Mouse (Mus musculus) hindbrain, embryonic 12.5 days (tissue): ENCODE measurements at regions not wholly inside any gene's neighbourhood (a gene's known extent, or its start where the extent isn't known, plus 50 kb on each side); places are given as distances from the start of the nearest gene placed in this dataset.
A peak's percentile ranks its signal among the peaks of the same experiment; 100 is the strongest.

ENCODE experiments used
- ATAC-seq: fragments of 200-750 bp; cut with Nextera tagmentation; 2 replicates; pipeline ENCODE4 v1.8.0; 2017; ENCODE audit warnings: moderate TSS enrichment; ENCODE audit not compliant: low FRiP score
- H3K27ac ChIP-seq: fragments of 300-500 bp; sonication (generic); 2 replicates; pipeline ENCODE4 v1.5.1; 2016; ENCODE audit warnings: mild to moderate bottlenecking
- H3K27me3 ChIP-seq: fragments of 300-500 bp; sonication (generic); 2 replicates; pipeline ENCODE4 v1.6.1; 2016; ENCODE audit warnings: mild to moderate bottlenecking
- H3K36me3 ChIP-seq: fragments of 300-500 bp; sonication (generic); 2 replicates; pipeline ENCODE4 v1.6.1; 2016; ENCODE audit warnings: mild to moderate bottlenecking
- H3K4me1 ChIP-seq: fragments of 300-500 bp; sonication (generic); 2 replicates; pipeline ENCODE4 v1.6.1; 2016
- H3K4me2 ChIP-seq: fragments of 300-500 bp; sonication (generic); replicated peaks from 2 replicates; pipeline ENCODE4 v1.6.1; 2016; ENCODE audit warnings: mild to moderate bottlenecking
- H3K4me3 ChIP-seq: fragments of 300-500 bp; sonication (generic); 2 replicates; pipeline ENCODE4 v1.5.1; 2016; ENCODE audit warnings: mild to moderate bottlenecking
- H3K9ac ChIP-seq: fragments of 300-500 bp; sonication (generic); 2 replicates; pipeline ENCODE4 v1.6.1; 2016; ENCODE audit warnings: mild to moderate bottlenecking, moderate library complexity
- H3K9me3 ChIP-seq: fragments of 300-500 bp; sonication (generic); replicated peaks from 2 replicates; pipeline ENCODE4 v1.6.1; 2016; ENCODE audit warnings: mild to moderate bottlenecking
- WGBS: fragments of 180-500 bp; shearing (Covaris S2); methylation state at CpG from one replicate; pipeline ENCODE4 v1.1.7; 2016; 5-methylcytosine and 5-hydroxymethylcytosine counted together

GRCm38 (mm10) chr4:105507221-105507620 lies 282.4 kb upstream of the Gm12728 start:
- H3K4me3 ChIP-seq: no peak overlapping the region
- no peaks in the 10 kb centered on the region for H3K9me3 ChIP-seq
- H3K27ac ChIP-seq: no peak overlapping the region
- WGBS: 85% methylated on average over 7 of the region's 7 CpGs
- H3K36me3 ChIP-seq: no peaks in the 10 kb centered on the region
- no peak overlapping the region for H3K9ac ChIP-seq
- H3K27me3 ChIP-seq: no peaks in the 10 kb centered on the region
- ATAC-seq: no peak
- H3K4me1 ChIP-seq: no peaks in the 10 kb centered on the region
- no peak overlapping the region for H3K4me2 ChIP-seq

GRCm38 (mm10) chr4:105509091-105509490 lies 280.6 kb upstream of the Gm12728 start:
- WGBS: 87% methylated on average over 3 of the region's 3 CpGs
- no peak for ATAC-seq
- no peaks in the 10 kb centered on the region for H3K4me1 ChIP-seq

GRCm38 (mm10) chr4:105510406-105510805 lies 279.3 kb upstream of the Gm12728 start:
- no peak for ATAC-seq
- Histone ChIP-seq H3K36me3 (no peaks in the 10 kb centered on the region), H3K9ac (no peak overlapping the region), H3K4me1 (no peaks in the 10 kb centered on the region), H3K9me3 (no peaks in the 10 kb centered on the region), H3K27me3 (no peaks in the 10 kb centered on the region), H3K4me3 (no peak overlapping the region), H3K4me2 (no peak overlapping the region), H3K27ac (no peak overlapping the region)
- WGBS: 85% methylated on average over 1 of the region's 1 CpGs

More at GRCm38 (mm10) chr4:105509091-105509490, 280.6 kb upstream of the Gm12728 start:
- Histone ChIP-seq H3K9me3 (no peaks in the 10 kb centered on the region), H3K36me3 (no peaks in the 10 kb centered on the region), H3K9ac (no peak overlapping the region), H3K4me2 (no peak overlapping the region), H3K27ac (no peak overlapping the region), H3K4me3 (no peak overlapping the region), H3K27me3 (no peaks in the 10 kb centered on the region)

- WGBS: 81% methylated on average over 2 of the region's 2 CpGs
- no peak overlapping the region for H3K9ac ChIP-seq
- no peaks in the 10 kb centered on the region for H3K4me1 ChIP-seq
- no peaks in the 10 kb centered on the region for H3K9me3 ChIP-seq
- no peak overlapping the region for H3K4me2 ChIP-seq
- no peaks in the 10 kb centered on the region for H3K27me3 ChIP-seq
- no peak overlapping the region for H3K27ac ChIP-seq
- no peak overlapping the region for H3K4me3 ChIP-seq
- no peaks in the 10 kb centered on the region for H3K36me3 ChIP-seq
- no peak for ATAC-seq
Measured at GRCm38 (mm10) chr4:105525135-105525534, 264.5 kb upstream of the Gm12728 start.

GRCm38 (mm10) chr4:105526755-105527154 lies 262.9 kb upstream of the Gm12728 start:
- no peaks in the 10 kb centered on the region for H3K36me3 ChIP-seq
- H3K9ac ChIP-seq: no peak overlapping the region
- no peaks in the 10 kb centered on the region for H3K27me3 ChIP-seq
- no peak for ATAC-seq
- peaks cover 2% of the 10 kb centered on the region for H3K4me1 ChIP-seq
- no peak overlapping the region for H3K4me3 ChIP-seq
- H3K9me3 ChIP-seq: no peaks in the 10 kb centered on the region
- H3K4me2 ChIP-seq: no peak overlapping the region
- 86% methylated on average over 7 of the region's 7 CpGs for WGBS
- H3K27ac ChIP-seq: no peak overlapping the region

- peaks cover 8% of the 10 kb centered on the region for H3K4me1 ChIP-seq
- no peak overlapping the region for H3K4me3 ChIP-seq
- H3K27ac ChIP-seq: no peak overlapping the region
- no peak for ATAC-seq
- no peak overlapping the region for H3K9ac ChIP-seq
- no peaks in the 10 kb centered on the region for H3K9me3 ChIP-seq
- 71% methylated on average over 3 of the region's 3 CpGs for WGBS
- H3K36me3 ChIP-seq: no peaks in the 10 kb centered on the region
- H3K27me3 ChIP-seq: no peaks in the 10 kb centered on the region
- no peak overlapping the region for H3K4me2 ChIP-seq
Measured at GRCm38 (mm10) chr4:105527316-105527715, 262.4 kb upstream of the Gm12728 start.

- peak; percentile 87 for ATAC-seq
Measured at GRCm38 (mm10) chr4:105531651-105532425, 257.8 kb upstream of the Gm12728 start.

GRCm38 (mm10) chr4:105535451-105535850 lies 254.2 kb upstream of the Gm12728 start:
- H3K9ac ChIP-seq: no peak overlapping the region
- no peak for ATAC-seq
- H3K4me1 ChIP-seq: peaks cover 10% of the 10 kb centered on the region
- no peak overlapping the region for H3K4me2 ChIP-seq
- H3K27me3 ChIP-seq: no peaks in the 10 kb centered on the region
- WGBS: 69% methylated on average over 6 of the region's 6 CpGs
- no peak overlapping the region for H3K27ac ChIP-seq
- no peaks in the 10 kb centered on the region for H3K36me3 ChIP-seq
- H3K4me3 ChIP-seq: no peak overlapping the region
- no peaks in the 10 kb centered on the region for H3K9me3 ChIP-seq

More at GRCm38 (mm10) chr4:105531651-105532425, 257.8 kb upstream of the Gm12728 start:
- 55% methylated on average over 16 of the region's 16 CpGs for WGBS
- Histone ChIP-seq H3K27ac (peak overlapping the region; percentile 60), H3K36me3 (no peaks in the 10 kb centered on the region), H3K4me1 (peaks cover 10% of the 10 kb centered on the region), H3K9ac (no peak overlapping the region), H3K4me2 (no peak overlapping the region; the same call in 1 of the 2 replicates), H3K9me3 (no peaks in the 10 kb centered on the region), H3K4me3 (no peak overlapping the region), H3K27me3 (no peaks in the 10 kb centered on the region)

GRCm38 (mm10) chr4:105545486-105545885 lies 244.2 kb upstream of the Gm12728 start:
- Histone ChIP-seq H3K4me1 (no peaks in the 10 kb centered on the region), H3K4me3 (no peak overlapping the region), H3K9ac (no peak overlapping the region), H3K4me2 (no peak overlapping the region), H3K27ac (no peak overlapping the region), H3K27me3 (no peaks in the 10 kb centered on the region), H3K36me3 (no peaks in the 10 kb centered on the region), H3K9me3 (0 out of 2 replicates have a peak, but pooled peaks cover 4% of the 10 kb centered on the region)
- WGBS: 83% methylated on average over 2 of the region's 2 CpGs
- no peak for ATAC-seq

- H3K4me1 ChIP-seq: 0 out of 2 replicates have a peak, but pooled peaks cover 2% of the 10 kb centered on the region
- no peak for ATAC-seq
- H3K4me2 ChIP-seq: no peak overlapping the region
- H3K9me3 ChIP-seq: 0 out of 2 replicates have a peak, but pooled peaks cover 4% of the 10 kb centered on the region
- 73% methylated on average over 7 of the region's 7 CpGs for WGBS
- no peak overlapping the region for H3K4me3 ChIP-seq
- no peak overlapping the region for H3K27ac ChIP-seq
- no peaks in the 10 kb centered on the region for H3K27me3 ChIP-seq
- no peaks in the 10 kb centered on the region for H3K36me3 ChIP-seq
- H3K9ac ChIP-seq: no peak overlapping the region
Measured at GRCm38 (mm10) chr4:105549744-105550440, 239.8 kb upstream of the Gm12728 start.

GRCm38 (mm10) chr4:105551966-105552685 lies 237.5 kb upstream of the Gm12728 start:
- no peak overlapping the region for H3K27ac ChIP-seq
- H3K27me3 ChIP-seq: no peaks in the 10 kb centered on the region
- H3K4me1 ChIP-seq: 0 out of 2 replicates have a peak, but pooled peaks cover 2% of the 10 kb centered on the region
- ATAC-seq: no peak
- H3K36me3 ChIP-seq: no peaks in the 10 kb centered on the region
- WGBS: 91% methylated on average over 4 of the region's 4 CpGs
- no peak overlapping the region for H3K9ac ChIP-seq
- H3K4me2 ChIP-seq: no peak overlapping the region
- H3K4me3 ChIP-seq: no peak overlapping the region
- H3K9me3 ChIP-seq: no peaks in the 10 kb centered on the region

GRCm38 (mm10) chr4:105554994-105555393 lies 234.7 kb upstream of the Gm12728 start:
- WGBS: 89% methylated on average over 8 of the region's 8 CpGs
- no peak overlapping the region for H3K9ac ChIP-seq
- no peaks in the 10 kb centered on the region for H3K36me3 ChIP-seq
- no peak overlapping the region for H3K4me2 ChIP-seq
- H3K27me3 ChIP-seq: no peaks in the 10 kb centered on the region
- H3K27ac ChIP-seq: no peak overlapping the region
- no peak for ATAC-seq
- no peaks in the 10 kb centered on the region for H3K9me3 ChIP-seq
- H3K4me3 ChIP-seq: no peak overlapping the region
- H3K4me1 ChIP-seq: 0 out of 2 replicates have a peak, but pooled peaks cover 2% of the 10 kb centered on the region
